Mouse (Mus musculus): ENCODE results near the gene Auh.

The Auh gene

DNA sequence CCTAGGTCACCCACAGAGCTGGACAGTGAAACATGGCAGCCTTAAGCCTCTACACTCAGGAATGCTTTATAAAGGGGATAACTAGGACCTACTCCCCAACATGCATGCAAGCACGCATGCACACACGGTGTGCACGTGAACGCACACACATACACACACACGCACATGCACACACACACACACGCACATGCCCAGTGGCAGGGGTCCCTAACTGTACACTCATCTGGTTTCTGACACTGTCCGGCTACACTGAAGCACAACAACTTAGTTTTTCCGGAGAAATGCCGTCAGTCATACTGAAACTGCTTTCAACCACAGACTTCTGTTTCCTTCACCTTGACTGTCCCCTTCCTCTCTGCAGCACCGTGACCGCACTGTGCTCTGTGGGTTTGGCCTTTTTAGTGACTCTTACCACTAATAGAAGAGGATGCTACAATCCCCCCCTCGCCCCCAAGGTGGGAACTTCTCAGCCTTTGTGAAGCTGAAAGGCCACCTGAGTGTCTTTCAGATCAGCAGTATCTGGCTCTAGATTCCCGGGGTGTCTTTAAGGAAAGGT lies 136.0 kb downstream of the Auh start:
- DNase-seq: no peak

DNA sequence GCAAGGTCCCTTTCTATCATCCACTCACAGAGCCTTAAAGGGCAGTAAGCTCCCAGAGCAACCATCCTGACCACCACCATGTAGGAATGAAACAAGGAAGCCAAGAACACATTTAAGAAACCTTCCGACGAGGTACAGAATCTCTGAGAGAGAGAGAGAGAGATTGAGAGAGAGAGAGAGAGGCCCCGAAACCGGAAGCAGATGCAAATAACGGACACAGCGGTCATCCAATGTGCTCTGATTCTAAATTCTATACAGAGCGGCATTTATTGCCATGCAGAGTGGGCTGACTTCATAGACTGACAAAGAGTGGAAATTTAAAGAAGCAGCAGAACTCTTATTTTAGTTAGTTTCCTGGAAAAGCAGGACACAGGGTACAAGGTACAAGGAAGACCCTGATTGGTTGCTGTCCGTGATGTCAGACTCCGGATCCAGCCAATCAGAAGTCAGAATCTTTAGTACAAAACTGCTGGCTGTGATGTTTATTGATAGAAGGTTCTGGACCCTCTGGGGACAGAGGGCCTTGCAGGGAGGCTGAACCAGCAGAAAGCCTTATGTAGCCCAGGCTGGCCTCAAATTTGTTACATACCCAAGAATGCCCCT lies 137.1 kb downstream of the Auh start:
- no peak for DNase-seq

DNA sequence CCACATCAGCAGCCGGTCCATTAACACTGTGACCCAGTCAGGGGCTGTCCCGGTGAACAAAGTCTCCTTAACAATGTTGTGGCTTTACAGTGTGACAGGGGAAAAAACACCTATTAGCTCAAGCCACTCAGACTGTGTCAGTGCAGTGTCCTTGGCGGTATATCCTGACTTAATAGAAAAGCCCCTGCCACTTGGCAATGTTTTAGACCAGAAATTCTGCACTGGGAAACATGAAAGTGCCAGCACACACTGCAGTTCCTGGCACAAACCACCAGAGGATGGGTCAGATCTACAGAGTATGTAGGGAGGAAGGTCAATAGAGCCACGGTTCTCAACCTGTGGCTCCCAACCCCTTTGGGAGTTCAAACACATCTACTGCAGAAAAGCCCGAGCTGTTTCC lies 138.6 kb downstream of the Auh start:
- DNase-seq: no peak

Measured in kidney, postnatal 10 days (tissue).